Mouse (Mus musculus) myocyte (in vitro differentiated cells): ENCODE measurements around the gene Olfr218.

Experiments
- E2F4 ChIP-seq: IDR thresholded peaks from one replicate; pipeline ENCODE4 v1.6.1; 2011; ENCODE audit warnings: mild to moderate bottlenecking, control low read depth, moderate library complexity; ENCODE audit not compliant: insufficient read depth
- MAX ChIP-seq: IDR thresholded peaks from one replicate; pipeline ENCODE4 v1.6.1; 2011; ENCODE audit warnings: low read depth, mild to moderate bottlenecking, control low read depth
- POLR2A ChIP-seq: IDR thresholded peaks from one replicate; pipeline ENCODE4 v1.6.1; 2011; ENCODE audit warnings: low read depth, mild to moderate bottlenecking, control low read depth, moderate library complexity; ENCODE audit not compliant: insufficient read length
- REST ChIP-seq: IDR thresholded peaks from one replicate; pipeline ENCODE4 v1.6.1; 2011; ENCODE audit warnings: mild to moderate bottlenecking, control low read depth, moderate library complexity; ENCODE audit not compliant: insufficient read depth, insufficient read length
- TCF3 ChIP-seq: IDR thresholded peaks from one replicate; pipeline ENCODE4 v1.6.1; 2011; ENCODE audit warnings: low read depth, control low read depth; ENCODE audit not compliant: insufficient read length
- USF1 ChIP-seq: IDR thresholded peaks from one replicate; pipeline ENCODE4 v1.6.1; 2011; ENCODE audit warnings: low read depth, mild to moderate bottlenecking, control low read depth, moderate library complexity

DNA sequence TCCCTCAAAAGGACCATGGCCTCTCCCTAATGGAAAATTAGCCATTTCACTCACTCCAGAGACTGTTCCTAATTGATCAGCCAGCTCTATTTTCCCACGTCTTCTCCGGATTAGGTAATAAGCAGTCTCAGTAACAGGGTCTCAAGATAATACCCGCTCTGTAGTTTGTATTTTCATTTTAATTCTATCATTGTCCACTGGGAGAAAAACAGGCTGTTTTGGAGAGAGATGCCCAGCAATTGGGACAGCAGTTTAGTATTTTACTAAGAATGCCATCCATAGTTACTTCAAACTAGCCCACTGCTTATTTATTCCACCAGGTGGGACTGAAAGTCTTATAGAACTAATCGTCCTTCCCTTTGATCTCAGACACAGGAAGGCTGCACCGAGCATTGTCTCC lies at the start of gene Olfr218:
- TF ChIP-seq TCF3 (no peak), POLR2A (no peak), MAX (no peak), E2F4 (no peak), USF1 (no peak), REST (no peak)
